Mouse (Mus musculus) C2C12 (cell line): ENCODE results near the gene Epn2. TPM values are rescaled to one million over a fixed set of nuclear protein-coding genes. Genes with fewer than 3 reads are reported as not detected.
A peak's percentile ranks its signal among the peaks of the same experiment; 100 is the strongest.

Experiments used
- H3K27me3 ChIP-seq: one replicate; pipeline ENCODE4 v1.6.1; 2011; ENCODE audit not compliant: control insufficient read depth, insufficient read depth, insufficient read length
- H3K36me3 ChIP-seq: one replicate; pipeline ENCODE4 v1.6.1; 2011; ENCODE audit not compliant: control insufficient read depth, insufficient read depth
- H3K4me3 ChIP-seq: one replicate; pipeline ENCODE4 v1.5.1; 2011; ENCODE audit warnings: mild to moderate bottlenecking, control low read depth; ENCODE audit not compliant: poor library complexity, insufficient read depth, severe bottlenecking
- H3K79me2 ChIP-seq: one replicate; pipeline ENCODE4 v1.6.1; 2011; ENCODE audit not compliant: control insufficient read depth, insufficient read depth
- H3K79me3 ChIP-seq: one replicate; pipeline ENCODE4 v1.6.1; 2011; ENCODE audit warnings: low read depth, control low read depth
- H3ac ChIP-seq: one replicate; pipeline ENCODE3; 2011; ENCODE audit warnings: low read depth; ENCODE audit not compliant: control insufficient read depth, insufficient read length
- CEBPB ChIP-seq: IDR thresholded peaks from one replicate; pipeline ENCODE4 v1.6.1; 2011; ENCODE audit warnings: low read depth, mild to moderate bottlenecking, control low read depth, moderate library complexity
- CTCF ChIP-seq: IDR thresholded peaks from one replicate; pipeline ENCODE4 v1.5.1; 2011; ENCODE audit not compliant: control insufficient read depth, insufficient read depth, insufficient read length
- FOSL1 ChIP-seq: IDR thresholded peaks from one replicate; pipeline ENCODE4 v1.8.0; 2011; ENCODE audit warnings: mild to moderate bottlenecking, low read length; ENCODE audit not compliant: poor library complexity, insufficient read depth, severe bottlenecking
- MAX ChIP-seq: IDR thresholded peaks from one replicate; pipeline ENCODE4 v1.6.1; 2011; ENCODE audit warnings: mild to moderate bottlenecking, control low read depth
- MYOD1 ChIP-seq: IDR thresholded peaks from one replicate; pipeline ENCODE4 v1.6.1; 2011; ENCODE audit warnings: low read depth; ENCODE audit not compliant: control insufficient read depth, insufficient read length
- MYOG ChIP-seq: IDR thresholded peaks from one replicate; pipeline ENCODE4 v1.6.1; 2011; ENCODE audit not compliant: control insufficient read depth, insufficient read length; ENCODE audit errors: extremely low read depth
- USF1 ChIP-seq: IDR thresholded peaks from one replicate; pipeline ENCODE4 v1.6.1; 2011; ENCODE audit warnings: low read depth, mild to moderate bottlenecking, control low read depth, moderate library complexity
- polyA plus RNA-seq: library from polyadenylated mRNA; unstranded; fragments of >200 nt; fragmentation: generic; extraction: Trizol; gene quantifications from one replicate; pipeline ENCODE4 v1.2.1, GENCODE M21; 2012; ENCODE audit warnings: missing spikeins

The Epn2 gene
- polyA plus RNA-seq, 1 experiment, result 21.1 TPM

DNA sequence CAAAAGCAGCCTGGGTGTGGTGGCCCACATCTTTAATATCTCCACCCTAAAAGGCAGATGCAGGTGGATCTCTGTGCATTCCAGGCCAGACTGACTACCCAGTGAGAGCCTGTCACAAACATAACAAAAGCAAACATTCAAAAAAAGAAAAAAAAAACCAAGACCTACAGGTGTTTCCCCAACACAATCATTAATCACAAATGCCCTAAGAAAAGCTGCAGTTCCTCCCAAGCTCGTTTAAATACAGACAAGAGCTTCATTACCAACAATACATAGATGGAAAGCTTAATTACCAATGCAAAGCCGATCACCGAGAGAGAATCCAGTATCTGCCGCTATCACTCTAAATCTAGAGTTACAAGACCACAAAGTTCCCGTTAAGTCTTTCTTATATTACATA, 1.5 kb downstream of the Epn2 start:
- Histone ChIP-seq H3K27me3 (no peaks in the 10 kb centered on the region), H3K36me3 (peaks cover 19% of the 10 kb centered on the region), H3K4me3 (peak overlapping the region; percentile 90), H3K79me2 (peaks cover 61% of the 10 kb centered on the region), H3K79me3 (peaks cover 56% of the 10 kb centered on the region), H3ac (no peak overlapping the region)
- TF ChIP-seq FOSL1 (no peak), CTCF (no peak), CEBPB (no peak), MYOG (no peak), USF1 (no peak), MYOD1 (no peak), MAX (no peak)

- Histone ChIP-seq H3ac (no peak overlapping the region), H3K4me3 (peak overlapping the region; percentile 90), H3K27me3 (no peaks in the 10 kb centered on the region), H3K36me3 (peaks cover 21% of the 10 kb centered on the region), H3K79me3 (peaks cover 62% of the 10 kb centered on the region), H3K79me2 (peaks cover 67% of the 10 kb centered on the region)
- TF ChIP-seq USF1, result no peak
- no peak for TF ChIP-seq CTCF
- no peak for TF ChIP-seq MAX
- no peak for TF ChIP-seq MYOD1
- no peak for TF ChIP-seq MYOG
- TF ChIP-seq CEBPB, result no peak
- no peak for TF ChIP-seq FOSL1
Observed at GRCm38 (mm10) chr11:61577349-61577748, 2.1 kb downstream of the Epn2 start.

DNA sequence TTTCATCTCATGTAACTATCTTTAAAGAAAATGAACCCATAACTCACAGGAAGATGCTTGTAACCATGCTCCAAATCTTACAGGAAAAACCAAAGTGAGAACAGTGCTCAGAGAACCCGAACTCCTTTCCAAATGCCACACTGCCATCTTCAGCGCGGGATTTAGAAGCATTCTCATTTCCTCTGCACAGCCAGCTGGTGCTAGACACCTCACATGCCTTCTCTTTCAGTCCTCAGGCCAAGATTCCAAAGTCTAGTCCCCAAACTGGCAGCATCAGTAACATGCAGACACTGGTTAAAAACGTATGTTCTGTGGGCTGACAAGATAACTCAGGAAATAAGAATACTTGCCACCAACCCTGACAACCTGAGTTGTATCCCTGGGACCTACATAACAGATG, 6.2 kb downstream of the Epn2 start:
- TF ChIP-seq MAX, result no peak
- no peak for TF ChIP-seq USF1
- TF ChIP-seq MYOD1, result no peak
- no peak for TF ChIP-seq MYOG
- TF ChIP-seq CEBPB, result no peak

DNA sequence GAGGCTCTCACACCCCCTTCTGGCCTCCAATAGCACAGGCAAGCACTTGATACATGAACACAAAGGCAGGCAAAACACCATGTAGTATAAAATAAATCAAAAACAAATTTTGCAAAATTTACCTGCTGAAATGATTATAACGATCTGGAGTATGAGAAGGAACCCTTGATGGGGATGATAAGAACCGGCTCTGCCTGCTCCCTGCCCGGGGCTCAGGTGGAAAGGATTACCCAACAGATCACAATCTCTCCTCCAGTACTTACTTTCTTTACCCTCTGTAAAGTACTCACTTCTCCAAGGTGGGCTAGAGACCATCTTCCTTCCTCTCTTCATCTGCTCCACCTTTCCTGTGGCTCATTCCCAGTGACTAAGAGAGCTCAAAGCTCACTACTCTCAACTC, 8.3 kb downstream of the Epn2 start:
- Histone ChIP-seq H3K79me2 (peaks cover 100% of the 10 kb centered on the region), H3K79me3 (peaks cover 96% of the 10 kb centered on the region), H3ac (no peak overlapping the region), H3K4me3 (no peak overlapping the region), H3K27me3 (no peaks in the 10 kb centered on the region), H3K36me3 (peaks cover 19% of the 10 kb centered on the region)
- TF ChIP-seq MAX, result no peak
- no peak for TF ChIP-seq USF1
- TF ChIP-seq MYOD1, result no peak
- no peak for TF ChIP-seq CTCF
- TF ChIP-seq CEBPB, result no peak
- TF ChIP-seq MYOG, result no peak
- TF ChIP-seq FOSL1, result no peak

More for the DNA sequence above, 6.2 kb downstream of the Epn2 start:
- peaks cover 28% of the 10 kb centered on the region for H3K36me3 ChIP-seq
- H3K4me3 ChIP-seq, result no peak overlapping the region
- H3K79me3 ChIP-seq, result peaks cover 95% of the 10 kb centered on the region
- H3ac ChIP-seq, result no peak overlapping the region
- peaks cover 100% of the 10 kb centered on the region for H3K79me2 ChIP-seq
- no peaks in the 10 kb centered on the region for H3K27me3 ChIP-seq

- Histone ChIP-seq H3K79me2 (peaks cover 100% of the 10 kb centered on the region), H3ac (no peak overlapping the region), H3K36me3 (peaks cover 10% of the 10 kb centered on the region), H3K4me3 (no peak overlapping the region), H3K27me3 (no peaks in the 10 kb centered on the region), H3K79me3 (peaks cover 93% of the 10 kb centered on the region)
- TF ChIP-seq MYOG (no peak), CTCF (no peak), MYOD1 (no peak)
Observed at GRCm38 (mm10) chr11:61569671-61570070, 9.8 kb downstream of the Epn2 start.

GRCm38 (mm10) chr11:61564566-61564965, 14.9 kb downstream of the Epn2 start:
- no peak overlapping the region for H3ac ChIP-seq
- H3K27me3 ChIP-seq, result no peaks in the 10 kb centered on the region
- H3K79me3 ChIP-seq, result peaks cover 77% of the 10 kb centered on the region
- TF ChIP-seq CEBPB, result peak; percentile 60
- no peak for TF ChIP-seq MYOD1
- no peaks in the 10 kb centered on the region for H3K36me3 ChIP-seq
- peaks cover 97% of the 10 kb centered on the region for H3K79me2 ChIP-seq
- no peak overlapping the region for H3K4me3 ChIP-seq
